Mouse (Mus musculus) erythroblast, embryonic 14.5 days (primary cell): ENCODE results near the gene Nfkbil1. TPM values are rescaled to one million over a fixed set of nuclear protein-coding genes. Genes with fewer than 3 reads are reported as not detected.

Experiments used
- H3K27me3 ChIP-seq: 2 replicates; pipeline ENCODE4 v1.6.1; 2012; ENCODE audit warnings: inconsistent platforms; ENCODE audit not compliant: control insufficient read depth
- H3K36me3 ChIP-seq: 2 replicates; pipeline ENCODE4 v1.6.1; 2012; ENCODE audit warnings: mild to moderate bottlenecking, inconsistent platforms; ENCODE audit not compliant: control insufficient read depth
- H3K4me1 ChIP-seq: 2 replicates; pipeline ENCODE4 v1.6.1; 2012; ENCODE audit warnings: inconsistent platforms; ENCODE audit not compliant: control insufficient read depth
- H3K4me3 ChIP-seq: replicated peaks from 2 replicates; pipeline ENCODE3; 2012; ENCODE audit warnings: moderate library complexity, mild to moderate bottlenecking, inconsistent platforms
- H3K9me3 ChIP-seq: 2 replicates; pipeline ENCODE4 v1.6.1; 2012; ENCODE audit warnings: low read length, inconsistent platforms, mixed read lengths; ENCODE audit not compliant: control insufficient read depth
- GATA1 ChIP-seq: IDR thresholded peaks from 2 replicates; pipeline ENCODE4 v1.6.1; 2012; ENCODE audit warnings: low read length, inconsistent platforms, mixed read lengths
- TAL1 ChIP-seq: IDR thresholded peaks from 3 replicates; pipeline ENCODE4 v1.6.1; 2012; ENCODE audit warnings: low read length, inconsistent platforms, mixed read lengths
- polyA plus RNA-seq: library from polyadenylated mRNA; stranded (reverse); fragments of >175 nt; gene quantifications from 2 replicates; pipeline ENCODE4 v1.2.3, GENCODE M21; 2012

The Nfkbil1 gene
- polyA plus RNA-seq, 1 experiment = 1.6 TPM

DNA sequence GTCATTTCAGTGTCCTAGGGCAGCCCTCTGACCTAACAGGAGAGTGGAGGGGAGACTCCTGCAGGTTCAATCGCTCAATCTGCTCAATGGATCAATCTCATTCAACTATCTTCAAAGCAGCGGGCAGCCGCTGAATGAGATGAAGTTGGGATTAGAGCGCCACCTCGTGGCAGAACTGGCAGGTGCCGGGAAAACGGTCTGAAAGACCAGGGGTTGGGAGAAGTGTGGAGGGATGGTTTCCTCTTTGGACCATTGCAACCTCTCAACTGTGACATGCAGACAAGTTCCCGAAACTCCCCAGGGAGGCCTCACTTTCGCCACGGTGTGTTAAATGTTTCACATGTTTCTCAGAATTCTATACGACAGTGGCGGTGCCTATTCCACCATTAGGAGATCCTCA, 3.5 kb downstream of the Nfkbil1 start:
- peak overlapping the region; percentile 3 for H3K4me3 ChIP-seq
- H3K27me3 ChIP-seq = no peaks in the 10 kb centered on the region
- H3K4me1 ChIP-seq = peaks cover 48% of the 10 kb centered on the region
- peaks cover 61% of the 10 kb centered on the region for H3K36me3 ChIP-seq
- TF ChIP-seq TAL1 (no peak), GATA1 (no peak)
- no peaks in the 10 kb centered on the region for H3K9me3 ChIP-seq

DNA sequence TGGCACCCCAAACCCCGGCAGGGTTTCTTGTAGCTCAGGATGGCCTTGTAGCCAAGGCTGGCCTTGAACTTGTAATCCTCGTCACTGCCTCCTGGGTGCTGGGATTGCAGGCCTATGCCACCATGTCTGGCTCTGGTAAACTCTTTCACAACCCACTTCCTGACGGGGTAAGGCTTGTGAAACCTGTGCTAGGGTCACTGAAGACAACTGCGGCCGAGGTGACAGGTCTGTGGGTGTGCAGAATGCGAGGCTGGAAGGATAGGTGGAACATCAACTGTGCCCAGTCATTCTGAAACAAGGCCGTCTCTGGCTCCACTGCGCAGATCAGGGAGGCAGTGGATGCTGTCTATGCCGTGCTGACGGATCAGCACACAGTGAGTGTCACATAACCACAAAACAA, 4.6 kb downstream of the Nfkbil1 start:
- Histone ChIP-seq H3K27me3 (no peaks in the 10 kb centered on the region), H3K9me3 (no peaks in the 10 kb centered on the region), H3K36me3 (peaks cover 66% of the 10 kb centered on the region), H3K4me3 (no peak overlapping the region), H3K4me1 (peaks cover 38% of the 10 kb centered on the region)
- TF ChIP-seq GATA1 = no peak
- no peak for TF ChIP-seq TAL1

DNA sequence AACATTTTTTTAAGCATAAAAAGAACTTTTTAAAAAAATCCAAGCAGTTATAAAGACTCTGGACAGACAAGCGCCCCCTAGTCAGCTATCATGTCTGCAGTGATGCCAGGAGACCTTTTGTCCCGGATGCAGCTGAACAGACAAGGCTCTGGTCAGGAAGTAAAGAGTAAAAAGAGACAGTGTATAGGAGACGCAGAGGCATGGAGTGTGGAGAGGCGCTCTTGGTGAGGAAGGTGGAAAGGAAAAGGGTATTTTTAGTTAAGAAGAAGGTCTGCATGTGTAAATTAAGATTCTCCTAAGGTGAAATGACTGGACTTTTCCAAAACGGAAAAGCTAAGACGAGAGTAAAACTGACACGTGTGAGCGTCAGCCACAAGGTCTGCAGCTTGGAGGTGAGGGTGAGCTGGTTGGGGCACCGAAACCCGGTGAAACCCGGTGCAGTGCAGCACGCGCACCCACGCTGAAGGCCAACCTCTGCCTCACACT, 9.0 kb downstream of the Nfkbil1 start:
- Histone ChIP-seq H3K4me3 (no peak overlapping the region), H3K36me3 (peaks cover 79% of the 10 kb centered on the region), H3K4me1 (peaks cover 5% of the 10 kb centered on the region), H3K27me3 (no peaks in the 10 kb centered on the region), H3K9me3 (no peaks in the 10 kb centered on the region)
- TF ChIP-seq GATA1 (no peak), TAL1 (no peak)

DNA sequence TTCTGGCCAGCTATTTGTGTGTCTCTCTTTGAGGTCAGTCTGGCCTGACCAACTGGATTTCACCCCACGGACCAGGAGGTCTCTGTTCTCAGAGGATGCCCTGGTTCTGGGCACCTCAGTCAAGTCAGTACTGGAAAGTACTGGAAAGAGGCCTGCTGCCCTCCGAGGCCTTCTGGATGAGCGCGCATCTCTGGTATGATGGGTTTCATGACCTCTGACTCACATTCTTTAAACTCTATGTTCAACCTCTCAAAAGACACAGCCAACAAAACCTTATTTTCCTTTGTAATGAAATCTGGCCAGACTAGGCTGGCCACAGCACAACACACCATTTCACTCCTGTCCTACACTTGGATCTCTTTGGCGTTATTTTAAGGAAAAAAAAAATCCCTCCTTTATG, 10.1 kb downstream of the Nfkbil1 start:
- H3K27me3 ChIP-seq = no peaks in the 10 kb centered on the region
- no peaks in the 10 kb centered on the region for H3K9me3 ChIP-seq
- peaks cover 2% of the 10 kb centered on the region for H3K4me1 ChIP-seq
- H3K36me3 ChIP-seq = peaks cover 78% of the 10 kb centered on the region
- no peak overlapping the region for H3K4me3 ChIP-seq
- TF ChIP-seq GATA1 (no peak), TAL1 (no peak)

- peaks cover 79% of the 10 kb centered on the region for H3K36me3 ChIP-seq
- no peaks in the 10 kb centered on the region for H3K27me3 ChIP-seq
- no peaks in the 10 kb centered on the region for H3K9me3 ChIP-seq
- TF ChIP-seq TAL1 (no peak), GATA1 (no peak)
- no peak overlapping the region for H3K4me3 ChIP-seq
- H3K4me1 ChIP-seq = peaks cover 3% of the 10 kb centered on the region
Measured at GRCm38 (mm10) chr17:35224641-35225040, 11.0 kb downstream of the Nfkbil1 start.

DNA sequence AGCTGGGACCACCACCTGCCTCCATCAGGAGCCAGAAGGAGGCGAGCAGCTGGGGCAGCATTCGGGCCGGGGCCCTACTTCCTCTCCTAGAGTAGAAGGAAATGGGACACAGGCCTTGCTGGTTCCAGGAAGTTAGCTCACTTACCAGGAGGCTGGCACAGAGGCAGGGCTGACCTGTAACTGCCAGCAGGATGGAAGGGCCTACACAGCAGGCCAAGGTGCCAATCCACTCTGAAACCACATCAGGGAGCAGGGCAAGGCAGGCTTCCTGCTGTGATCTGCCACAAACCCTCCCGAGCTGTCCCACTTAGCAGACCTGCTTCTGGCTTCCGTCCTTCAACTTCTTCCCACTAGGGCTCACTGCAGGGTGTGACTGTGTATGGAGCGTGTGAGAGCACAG, 13.3 kb downstream of the Nfkbil1 start:
- no peak for TF ChIP-seq TAL1
- TF ChIP-seq GATA1 = no peak
- H3K36me3 ChIP-seq = peaks cover 57% of the 10 kb centered on the region
- H3K27me3 ChIP-seq = no peaks in the 10 kb centered on the region
- H3K9me3 ChIP-seq = no peaks in the 10 kb centered on the region
- peaks cover 10% of the 10 kb centered on the region for H3K4me1 ChIP-seq
- H3K4me3 ChIP-seq = no peak overlapping the region

DNA sequence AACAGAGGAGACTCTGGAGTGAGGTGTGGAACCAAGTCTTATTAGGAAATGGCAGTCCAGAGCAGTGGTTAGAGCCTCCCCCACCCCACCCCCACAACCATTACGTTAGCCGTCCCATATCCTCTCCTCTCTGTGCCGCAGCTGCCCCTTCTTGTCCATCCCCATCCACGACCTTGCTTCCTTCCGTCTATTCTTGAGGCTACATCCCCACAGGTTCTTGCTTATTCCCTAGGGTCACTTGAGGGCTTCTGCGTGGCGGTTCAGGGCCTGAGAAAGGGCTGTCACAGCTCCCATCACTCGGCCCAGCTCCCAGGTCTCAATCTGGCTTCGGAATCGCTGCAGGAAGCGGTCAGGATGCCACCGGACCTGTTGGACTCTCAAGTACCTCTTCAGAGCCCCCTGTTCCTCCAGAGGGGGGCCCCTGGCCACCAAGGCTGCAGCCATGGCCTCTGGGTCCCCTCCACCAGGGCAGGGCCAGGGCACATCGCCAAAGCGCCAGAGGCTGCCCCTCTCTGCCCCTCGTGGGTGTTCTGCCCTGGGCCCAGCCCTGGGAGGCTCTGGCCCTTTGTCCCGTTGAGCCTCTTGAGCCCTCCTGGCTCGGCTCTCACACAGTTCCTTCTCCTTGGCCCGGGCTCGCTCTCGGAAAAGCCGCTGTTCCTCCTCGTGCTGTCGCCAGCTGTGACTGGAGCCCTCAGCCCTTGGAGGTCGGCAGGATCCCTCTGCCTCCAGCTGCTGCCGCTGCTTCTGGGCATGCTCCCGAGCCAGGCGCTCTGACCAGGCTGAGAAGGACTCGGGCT, 15.2 kb downstream of the Nfkbil1 start, which contains the start of gene Gm16181:
Gene Gm16181, plus strand, starts transcription at position 679 of the 797 bp plus-strand sequence.
- H3K4me1 ChIP-seq = peaks cover 8% of the 10 kb centered on the region
- no peak for TF ChIP-seq TAL1
- no peak for TF ChIP-seq GATA1
- H3K4me3 ChIP-seq = no peak within 1 kb of the TSS
- no peaks in the 10 kb centered on the region for H3K9me3 ChIP-seq
- peaks cover 42% of the 10 kb centered on the region for H3K36me3 ChIP-seq
- no peaks in the 10 kb centered on the region for H3K27me3 ChIP-seq

DNA sequence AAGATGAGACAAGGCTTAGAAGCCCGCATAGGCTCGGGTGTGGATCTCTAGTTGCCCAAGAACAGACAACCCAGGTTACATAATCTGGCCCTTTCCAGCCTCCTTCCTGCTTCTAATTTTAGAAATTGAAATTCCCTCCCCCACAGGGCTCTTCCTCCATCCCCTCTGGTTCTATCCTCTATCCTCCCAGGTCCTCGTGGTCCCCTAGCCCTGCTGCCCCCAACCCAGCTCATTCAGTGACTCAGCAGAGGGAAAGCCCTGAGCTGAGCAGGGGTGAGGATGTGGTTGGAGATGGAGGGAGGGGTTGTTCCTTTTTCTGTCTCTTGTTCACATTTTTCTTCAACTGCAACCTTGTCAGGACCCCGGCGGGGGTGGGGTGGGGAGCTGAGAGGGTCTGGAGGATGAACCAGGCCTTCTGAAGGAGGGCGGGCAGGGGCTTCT, 16.0 kb downstream of the Nfkbil1 start:
- H3K4me1 ChIP-seq = peaks cover 8% of the 10 kb centered on the region
- peaks cover 36% of the 10 kb centered on the region for H3K36me3 ChIP-seq
- TF ChIP-seq GATA1 (no peak), TAL1 (no peak)

GRCm38 (mm10) chr17:35218516-35219193, 16.9 kb downstream of the Nfkbil1 start:
- no peaks in the 10 kb centered on the region for H3K9me3 ChIP-seq
- peaks cover 34% of the 10 kb centered on the region for H3K36me3 ChIP-seq
- H3K4me1 ChIP-seq = peaks cover 8% of the 10 kb centered on the region
- H3K4me3 ChIP-seq = no peak overlapping the region
- TF ChIP-seq GATA1 = no peak
- TF ChIP-seq TAL1 = no peak
- H3K27me3 ChIP-seq = 0 out of 2 replicates have a peak, but pooled peaks cover 2% of the 10 kb centered on the region

More for the DNA sequence above, 16.0 kb downstream of the Nfkbil1 start:
- H3K9me3 ChIP-seq = no peaks in the 10 kb centered on the region
- H3K4me3 ChIP-seq = no peak overlapping the region
- H3K27me3 ChIP-seq = no peaks in the 10 kb centered on the region
